Comparison of ENCODE assay signal across 8 mouse cellular contexts in genomic region chr2:32396695-32397094, GRCm38 (mm10). TPM values are rescaled to one million over a fixed set of nuclear protein-coding genes. Genes with fewer than 3 reads are reported as not detected.
DNase-seq lines count a peak whose midpoint lies in the region; ATAC-seq and TF ChIP-seq lines count a peak whose summit lies in the region.

No protein-coding gene starts in this region.

- peaks cover 13% of the 10 kb centered on the region for H3K4me1 ChIP-seq in heart, embryonic 12.5 days (replicated peaks)
- H3K4me1 ChIP-seq in ES-E14 (ENCODE audit: control insufficient read depth in 2 of 2, insufficient read depth in 2 of 2, low read length in 2 of 2, poor library complexity in 1 of 2), result peaks cover 0 to 19% of the 10 kb centered on the region in 2 experiments; a peak in 1 of 4 replicates
- peaks cover 16% of the 10 kb centered on the region for H3K4me1 ChIP-seq in hindbrain, embryonic 14.5 days (replicated peaks; ENCODE audit: control insufficient read depth, insufficient read depth, low read length)
- peaks cover 19% of the 10 kb centered on the region for H3K4me1 ChIP-seq in midbrain, embryonic 13.5 days (replicated peaks)

- under 1% methylated on average over 15 of the region's 15 CpGs for WGBS in heart, embryonic 12.5 days
- WGBS in hindbrain, embryonic 14.5 days, result under 1% methylated on average over 15 of the region's 15 CpGs
- WGBS in midbrain, embryonic 13.5 days, result under 1% methylated on average over 15 of the region's 15 CpGs

- H3K4me3 ChIP-seq in heart, embryonic 12.5 days, result peak overlapping the region; percentile 84
- peak overlapping the region; percentile 78 to 85 for H3K4me3 ChIP-seq in ES-E14 (ENCODE audit: insufficient read depth in 1 of 2, low read depth in 1 of 2, low read length in 2 of 2, poor library complexity in 1 of 2, severe bottlenecking in 1 of 2)
- peak overlapping the region; percentile 89 for H3K4me3 ChIP-seq in hindbrain, embryonic 14.5 days (replicated peaks; ENCODE audit: low read length)
- H3K4me3 ChIP-seq in midbrain, embryonic 13.5 days (replicated peaks), result peak overlapping the region; percentile 83

- peak overlapping the region; percentile 77; the same call in 1 of the 2 replicates for H3K27ac ChIP-seq in heart, embryonic 12.5 days (ENCODE audit: poor library complexity, severe bottlenecking)
- no peak overlapping the region for H3K27ac ChIP-seq in ES-E14 (ENCODE audit: insufficient read depth, low read depth, low read length, poor library complexity, severe bottlenecking)
- H3K27ac ChIP-seq in hindbrain, embryonic 14.5 days, result peak overlapping the region; percentile 89
- H3K27ac ChIP-seq in midbrain, embryonic 13.5 days, result 0 out of 2 replicates have a peak overlapping the region, but pooled peaks have one; percentile 85

- no peak for DNase-seq in heart, postnatal 4 days
- no peak for DNase-seq in ES-E14 (ENCODE audit: low read depth, low spot score)
- no peak for DNase-seq in hindbrain, embryonic 14.5 days (ENCODE audit: low spot score)
- no peak for DNase-seq in right cerebral cortex, postnatal 4 days
- no peak for DNase-seq in right cerebral cortex, adult 18-20 months
- no peak for DNase-seq in cerebellum, postnatal 36 days

- H3K27me3 ChIP-seq in heart, embryonic 12.5 days (replicated peaks), result no peaks in the 10 kb centered on the region
- H3K27me3 ChIP-seq in hindbrain, embryonic 14.5 days (ENCODE audit: control insufficient read depth, insufficient read depth, low read length), result no peaks in the 10 kb centered on the region
- no peaks in the 10 kb centered on the region for H3K27me3 ChIP-seq in midbrain, embryonic 13.5 days

- H3K9ac ChIP-seq in heart, embryonic 12.5 days, result peak overlapping the region; percentile 92
- peak overlapping the region; percentile 80 for H3K9ac ChIP-seq in ES-E14 (ENCODE audit: insufficient read depth, low read depth, low read length, poor library complexity, severe bottlenecking)
- peak overlapping the region; percentile 92 for H3K9ac ChIP-seq in hindbrain, embryonic 14.5 days
- peak overlapping the region; percentile 86 for H3K9ac ChIP-seq in midbrain, embryonic 13.5 days (replicated peaks)

- peak overlapping the region; percentile 74 for H3K4me2 ChIP-seq in heart, embryonic 12.5 days
- peak overlapping the region; percentile 81 for H3K4me2 ChIP-seq in hindbrain, embryonic 14.5 days (replicated peaks)
- H3K4me2 ChIP-seq in midbrain, embryonic 13.5 days (replicated peaks), result peak overlapping the region; percentile 96

- in situ Hi-C loops in ES-E14 (cut with MboI; ENCODE audit: low sequenced_read_pairs in 2 of 2, unreplicated experiment in 2 of 2), result no loop called here

- peaks cover 33% of the 10 kb centered on the region for H3K36me3 ChIP-seq in heart, embryonic 12.5 days
- H3K36me3 ChIP-seq in ES-E14 (ENCODE audit: control insufficient read depth, insufficient read depth, low read length, poor library complexity, severe bottlenecking), result peaks cover 9% of the 10 kb centered on the region
- H3K36me3 ChIP-seq in hindbrain, embryonic 14.5 days (replicated peaks; ENCODE audit: control insufficient read depth, insufficient read depth), result peaks cover 18% of the 10 kb centered on the region
- peaks cover 29% of the 10 kb centered on the region for H3K36me3 ChIP-seq in midbrain, embryonic 13.5 days

- no peaks in the 10 kb centered on the region for H3K9me3 ChIP-seq in heart, embryonic 12.5 days (replicated peaks)
- H3K9me3 ChIP-seq in ES-E14 (ENCODE audit: control insufficient read depth, insufficient read depth, low read depth, low read length), result no peaks in the 10 kb centered on the region
- H3K9me3 ChIP-seq in hindbrain, embryonic 14.5 days (ENCODE audit: control insufficient read depth, low read length), result no peaks in the 10 kb centered on the region
- H3K9me3 ChIP-seq in midbrain, embryonic 13.5 days, result no peaks in the 10 kb centered on the region

- ATAC-seq in heart, embryonic 12.5 days (ENCODE audit: insufficient number of reproducible peaks, low FRiP score), result no peak
- ATAC-seq in hindbrain, embryonic 14.5 days (ENCODE audit: low FRiP score), result no peak
- no peak for ATAC-seq in midbrain, embryonic 13.5 days

TF ChIP-seq in ES-E14, 5 proteins besides CTCF, POLR2A, EP300 and RAD21:
- no peak for TF ChIP-seq CHD2 (IDR thresholded peaks at IDR 0.05; ENCODE audit: low read depth, low read length)
TF ChIP-seq in ES-E14: peak in this region for 0.

RNA-seq across cellular contexts. Expression of gene Ptges2, which starts 1.0 kb away (rescaled TPM):
- 39.9 and 44.9 TPM in 2 replicates for polyA plus RNA-seq in heart, embryonic 12.5 days (2016; fragmentation: Nextera tagmentation; extraction: Ambion mirVana)
- 10 to 100 TPM; 59.7 to 60.2 TPM for total RNA-seq in heart, postnatal 4 days (2021)
- total RNA-seq in ES-E14 (2012; rRNA removed), result 24.9 and 30.7 TPM in 2 replicates
- polyA plus RNA-seq in hindbrain, embryonic 14.5 days (2014; fragmentation: Nextera tagmentation; extraction: Ambion mirVana), result 58.1 and 58.9 TPM in 2 replicates
- 35.5 and 37.6 TPM in 2 replicates for polyA plus RNA-seq in midbrain, embryonic 13.5 days (2015; fragmentation: Nextera tagmentation; extraction: Ambion mirVana)

RNA-seq across cellular contexts. Expression of gene Lcn2, which starts 8.6 kb away (rescaled TPM):
- polyA plus RNA-seq in heart, embryonic 12.5 days (2016; fragmentation: Nextera tagmentation; extraction: Ambion mirVana), result 0.14 and 0.38 TPM in 2 replicates
- 1 to 10 TPM; 3.1 to 3.4 TPM for total RNA-seq in heart, postnatal 4 days (2021)
- not detected in 2 replicates for total RNA-seq in ES-E14 (2012; rRNA removed)
- 0.78 and 1.3 TPM in 2 replicates for polyA plus RNA-seq in hindbrain, embryonic 14.5 days (2014; fragmentation: Nextera tagmentation; extraction: Ambion mirVana)
- 0.35 and 0.37 TPM in 2 replicates for polyA plus RNA-seq in midbrain, embryonic 13.5 days (2015; fragmentation: Nextera tagmentation; extraction: Ambion mirVana)

RNA-seq across cellular contexts. Expression of gene 1110008P14Rik, which starts 15.0 kb away (rescaled TPM):
- polyA plus RNA-seq in heart, embryonic 12.5 days (2016; fragmentation: Nextera tagmentation; extraction: Ambion mirVana), result 48.2 and 48.9 TPM in 2 replicates
- 10 to 100 TPM; 43.7 to 47.6 TPM for total RNA-seq in heart, postnatal 4 days (2021)
- 20.0 and 31.3 TPM in 2 replicates for total RNA-seq in ES-E14 (2012; rRNA removed)
- polyA plus RNA-seq in hindbrain, embryonic 14.5 days (2014; fragmentation: Nextera tagmentation; extraction: Ambion mirVana), result 170 and 175 TPM in 2 replicates
- 74.7 and 77.5 TPM in 2 replicates for polyA plus RNA-seq in midbrain, embryonic 13.5 days (2015; fragmentation: Nextera tagmentation; extraction: Ambion mirVana)

RNA-seq across cellular contexts. Expression of gene Dnm1, which starts 43.6 kb away (rescaled TPM):
- 6.2 and 7.6 TPM in 2 replicates for polyA plus RNA-seq in heart, embryonic 12.5 days (2016; fragmentation: Nextera tagmentation; extraction: Ambion mirVana)
- total RNA-seq in heart, postnatal 4 days (2021), result 1 to 10 TPM; 9.0 to 9.6 TPM
- 1.5 and 2.5 TPM in 2 replicates for total RNA-seq in ES-E14 (2012; rRNA removed)
- 123 and 132 TPM in 2 replicates for polyA plus RNA-seq in hindbrain, embryonic 14.5 days (2014; fragmentation: Nextera tagmentation; extraction: Ambion mirVana)
- 35.5 and 41.2 TPM in 2 replicates for polyA plus RNA-seq in midbrain, embryonic 13.5 days (2015; fragmentation: Nextera tagmentation; extraction: Ambion mirVana)

RNA-seq across cellular contexts. Expression of gene Ciz1, which starts 44.6 kb away (rescaled TPM):
- polyA plus RNA-seq in heart, embryonic 12.5 days (2016; fragmentation: Nextera tagmentation; extraction: Ambion mirVana), result 40.5 and 42.2 TPM in 2 replicates
- total RNA-seq in heart, postnatal 4 days (2021), result 10 to 100 TPM; 34.5 to 48.3 TPM
- 13.6 and 18.7 TPM in 2 replicates for total RNA-seq in ES-E14 (2012; rRNA removed)
- polyA plus RNA-seq in hindbrain, embryonic 14.5 days (2014; fragmentation: Nextera tagmentation; extraction: Ambion mirVana), result 47.5 and 49.1 TPM in 2 replicates
- 54.4 and 56.7 TPM in 2 replicates for polyA plus RNA-seq in midbrain, embryonic 13.5 days (2015; fragmentation: Nextera tagmentation; extraction: Ambion mirVana)
